Mouse (Mus musculus) limb, embryonic 11.5 days (tissue): Measurements from ENCODE around the gene Ccdc158. TPM values are rescaled to one million over a fixed set of nuclear protein-coding genes. Genes with fewer than 3 reads are reported as not detected.
A peak's percentile ranks its signal among the peaks of the same experiment; 100 is the strongest.

Experiments used
- ATAC-seq: fragments of 200-750 bp; cut with Nextera tagmentation; 2 replicates; pipeline ENCODE4 v1.8.0; 2017; ENCODE audit warnings: low read depth; ENCODE audit not compliant: insufficient number of reproducible peaks, low FRiP score, low TSS enrichment
- DNase-seq: peaks from one replicate; pipeline ENCODE4 v3.0.0-alpha.2; 2015; ENCODE audit warnings: low spot score
- H3K27ac ChIP-seq: fragments of 300-500 bp; sonication (generic); replicated peaks from 2 replicates; pipeline ENCODE4 v1.5.1; 2014; ENCODE audit warnings: low read depth, mild to moderate bottlenecking, low read length
- H3K27me3 ChIP-seq: fragments of 300-500 bp; sonication (generic); 2 replicates; pipeline ENCODE4 v1.6.1; 2014; ENCODE audit warnings: mild to moderate bottlenecking, low read length, mixed read lengths; ENCODE audit not compliant: control insufficient read depth, insufficient read depth
- H3K36me3 ChIP-seq: fragments of 300-500 bp; sonication (generic); 2 replicates; pipeline ENCODE4 v1.6.1; 2014; ENCODE audit warnings: mild to moderate bottlenecking, low read length, moderate library complexity, mixed read lengths; ENCODE audit not compliant: control insufficient read depth, insufficient read depth
- H3K4me1 ChIP-seq: fragments of 300-500 bp; sonication (generic); 2 replicates; pipeline ENCODE4 v1.6.1; 2014; ENCODE audit warnings: low read length, mixed read lengths; ENCODE audit not compliant: control insufficient read depth, insufficient read depth
- H3K4me2 ChIP-seq: fragments of 300-500 bp; sonication (generic); 2 replicates; pipeline ENCODE4 v1.6.1; 2014; ENCODE audit warnings: low read depth, mild to moderate bottlenecking, moderate library complexity; ENCODE audit not compliant: severe bottlenecking
- H3K4me3 ChIP-seq: fragments of 300-500 bp; sonication (generic); 2 replicates; pipeline ENCODE4 v1.5.1; 2014; ENCODE audit warnings: low read depth, low read length
- H3K9ac ChIP-seq: fragments of 300-500 bp; sonication (generic); 2 replicates; pipeline ENCODE4 v1.6.1; 2014; ENCODE audit warnings: mild to moderate bottlenecking, low read length
- H3K9me3 ChIP-seq: fragments of 300-500 bp; sonication (generic); 2 replicates; pipeline ENCODE4 v1.6.1; 2016; ENCODE audit warnings: low read length; ENCODE audit not compliant: control insufficient read depth
- WGBS: fragments of 180-500 bp; shearing (Covaris S2); extraction: QIAGEN DNeasy Blood & Tissue Kit; methylation state at CpG from one replicate; pipeline ENCODE4 v1.1.7; 2014; 5-methylcytosine and 5-hydroxymethylcytosine counted together
- polyA plus RNA-seq: library from polyadenylated mRNA; unstranded; fragments of >200 nt; fragmentation: Nextera tagmentation; extraction: Ambion mirVana; gene quantifications from 2 replicates; pipeline ENCODE4 v1.2.1, GENCODE M21; 2014

The Ccdc158 gene
- polyA plus RNA-seq, 1 experiment from 2014 or later = 0.69 TPM

GRCm38 (mm10) chr5:92634916-92635315 is 40.2 kb downstream of the Ccdc158 start:
- Histone ChIP-seq H3K4me2 (no peak overlapping the region), H3K4me3 (no peak overlapping the region), H3K4me1 (no peaks in the 10 kb centered on the region), H3K27me3 (no peaks in the 10 kb centered on the region), H3K9ac (no peak overlapping the region), H3K36me3 (no peaks in the 10 kb centered on the region), H3K9me3 (no peaks in the 10 kb centered on the region), H3K27ac (no peak overlapping the region)
- ATAC-seq = no peak
- WGBS = 80% methylated on average over 3 of the region's 3 CpGs
- no peak for DNase-seq

- DNase-seq (no peak), ATAC-seq (no peak)
- Histone ChIP-seq H3K9ac (no peak overlapping the region), H3K4me3 (no peak overlapping the region), H3K27me3 (no peaks in the 10 kb centered on the region), H3K36me3 (no peaks in the 10 kb centered on the region), H3K4me2 (no peak overlapping the region), H3K27ac (no peak overlapping the region), H3K4me1 (no peaks in the 10 kb centered on the region), H3K9me3 (no peaks in the 10 kb centered on the region)
- 66% methylated on average over 4 of the region's 4 CpGs for WGBS
Observed at GRCm38 (mm10) chr5:92633526-92633925, 41.5 kb downstream of the Ccdc158 start.

- no peak for ATAC-seq
- peak; percentile 27 for DNase-seq
- Histone ChIP-seq H3K9ac (no peak overlapping the region), H3K27ac (no peak overlapping the region), H3K4me3 (no peak overlapping the region), H3K9me3 (no peaks in the 10 kb centered on the region), H3K4me1 (no peaks in the 10 kb centered on the region), H3K36me3 (no peaks in the 10 kb centered on the region), H3K4me2 (no peak overlapping the region), H3K27me3 (no peaks in the 10 kb centered on the region)
- 43% methylated on average over 7 of the region's 7 CpGs for WGBS
Observed at GRCm38 (mm10) chr5:92627896-92628295, 47.2 kb downstream of the Ccdc158 start.

GRCm38 (mm10) chr5:92621883-92622282 is 53.2 kb downstream of the Ccdc158 start:
- no peaks in the 10 kb centered on the region for H3K36me3 ChIP-seq
- WGBS = 87% methylated on average over 5 of the region's 5 CpGs
- H3K27ac ChIP-seq = no peak overlapping the region
- H3K9me3 ChIP-seq = no peaks in the 10 kb centered on the region
- DNase-seq (no peak), ATAC-seq (no peak)
- H3K4me1 ChIP-seq = no peaks in the 10 kb centered on the region
- no peak overlapping the region for H3K4me2 ChIP-seq
- no peak overlapping the region for H3K9ac ChIP-seq
- no peak overlapping the region for H3K4me3 ChIP-seq
- H3K27me3 ChIP-seq = no peaks in the 10 kb centered on the region

- no peaks in the 10 kb centered on the region for H3K9me3 ChIP-seq
- no peak for ATAC-seq
- H3K27me3 ChIP-seq = no peaks in the 10 kb centered on the region
- no peak overlapping the region for H3K27ac ChIP-seq
- H3K9ac ChIP-seq = no peak overlapping the region
- DNase-seq = no peak
- H3K36me3 ChIP-seq = no peaks in the 10 kb centered on the region
- H3K4me3 ChIP-seq = no peak overlapping the region
- no peaks in the 10 kb centered on the region for H3K4me1 ChIP-seq
- H3K4me2 ChIP-seq = no peak overlapping the region
- WGBS = 89% methylated on average over 4 of the region's 4 CpGs
Observed at GRCm38 (mm10) chr5:92612756-92613155, 62.3 kb downstream of the Ccdc158 start.

- ATAC-seq = no peak
- H3K27me3 ChIP-seq = no peaks in the 10 kb centered on the region
- WGBS = 88% methylated on average over 5 of the region's 5 CpGs
- no peaks in the 10 kb centered on the region for H3K4me1 ChIP-seq
- no peaks in the 10 kb centered on the region for H3K36me3 ChIP-seq
- H3K4me3 ChIP-seq = no peak overlapping the region
- DNase-seq = no peak
- no peaks in the 10 kb centered on the region for H3K9me3 ChIP-seq
- no peak overlapping the region for H3K4me2 ChIP-seq
- no peak overlapping the region for H3K27ac ChIP-seq
- no peak overlapping the region for H3K9ac ChIP-seq
Observed at GRCm38 (mm10) chr5:92607492-92608229, 67.4 kb downstream of the Ccdc158 start.

GRCm38 (mm10) chr5:92604452-92605247 is 70.4 kb downstream of the Ccdc158 start:
- H3K27ac ChIP-seq = no peak overlapping the region
- H3K9me3 ChIP-seq = no peaks in the 10 kb centered on the region
- H3K4me1 ChIP-seq = no peaks in the 10 kb centered on the region
- WGBS = 83% methylated on average over 10 of the region's 10 CpGs
- no peaks in the 10 kb centered on the region for H3K36me3 ChIP-seq
- no peak overlapping the region for H3K9ac ChIP-seq
- no peak overlapping the region for H3K4me3 ChIP-seq
- H3K4me2 ChIP-seq = no peak overlapping the region
- DNase-seq (no peak), ATAC-seq (no peak)
- no peaks in the 10 kb centered on the region for H3K27me3 ChIP-seq

- H3K4me1 ChIP-seq = no peaks in the 10 kb centered on the region
- peak; percentile 86 for DNase-seq
- H3K4me3 ChIP-seq = peak within 1 kb of the TSS; percentile 64
- no peak within 1 kb of the TSS for H3K27ac ChIP-seq
- peak; percentile 91 for ATAC-seq
- peak within 1 kb of the TSS; percentile 89 for H3K4me2 ChIP-seq
- H3K36me3 ChIP-seq = no peaks in the 10 kb centered on the region
- WGBS = under 1% methylated on average over 63 of the region's 69 CpGs
- no peaks in the 10 kb centered on the region for H3K9me3 ChIP-seq
- no peaks in the 10 kb centered on the region for H3K27me3 ChIP-seq
- peak within 1 kb of the TSS; percentile 63 for H3K9ac ChIP-seq
Observed at GRCm38 (mm10) chr5:92602691-92603690, 72.1 kb downstream of the Ccdc158 start, which contains the start of gene Stbd1. Gene Stbd1 (plus strand): TSS chr5:92603041.
